Mouse (Mus musculus) cortical plate, adult 2 months (tissue): ENCODE data around the gene Taf10. TPM values are rescaled to one million over a fixed set of nuclear protein-coding genes. Genes with fewer than 3 reads are reported as not detected.
A peak's percentile ranks its signal among the peaks of the same experiment; 100 is the strongest.

Experiments
- H3K27ac ChIP-seq: fragments of 200-500 bp; 2 replicates; pipeline ENCODE4 v1.5.1; 2012; ENCODE audit warnings: low read length, control low read depth, inconsistent platforms; ENCODE audit not compliant: insufficient read depth
- H3K4me1 ChIP-seq: fragments of 200-500 bp; 2 replicates; pipeline ENCODE4 v1.6.1; 2011; ENCODE audit warnings: low read length; ENCODE audit not compliant: control insufficient read depth, insufficient read depth
- H3K4me3 ChIP-seq: fragments of 200-500 bp; 2 replicates; pipeline ENCODE4 v1.5.1; 2011; ENCODE audit warnings: mild to moderate bottlenecking, low read length, control low read depth; ENCODE audit not compliant: insufficient read depth
- CTCF ChIP-seq: fragments of 200-500 bp; IDR thresholded peaks from 2 replicates; pipeline ENCODE4 v1.5.1; 2011; ENCODE audit warnings: mild to moderate bottlenecking, control low read depth, low read length; ENCODE audit not compliant: insufficient read depth; ENCODE audit errors: extremely low read depth
- POLR2A ChIP-seq: fragments of 200-500 bp; IDR thresholded peaks from 2 replicates; pipeline ENCODE4 v1.6.1; 2011; ENCODE audit warnings: mild to moderate bottlenecking, low read length, control low read depth; ENCODE audit not compliant: insufficient read depth; ENCODE audit errors: extremely low read depth
- polyA plus RNA-seq: library from polyadenylated mRNA; depleted of rRNA; stranded (reverse); fragments of >200 nt; gene quantifications from 2 replicates; pipeline ENCODE4 v1.2.3, GENCODE M21; 2012

The Taf10 gene
- polyA plus RNA-seq, 1 experiment = 179 TPM

GRCm38 (mm10) chr7:105734826-105735225, 9.3 kb downstream of the Taf10 start:
- TF ChIP-seq CTCF (no peak), POLR2A (no peak)
- Histone ChIP-seq H3K4me3 (no peak overlapping the region), H3K27ac (no peak overlapping the region), H3K4me1 (no peaks in the 10 kb centered on the region)

- TF ChIP-seq CTCF (no peak), POLR2A (no peak)
- Histone ChIP-seq H3K4me1 (peaks cover 2% of the 10 kb centered on the region; the same call in 1 of the 2 replicates), H3K27ac (no peak overlapping the region), H3K4me3 (no peak overlapping the region)
These were observed 10.3 kb downstream of the Taf10 start for GRCm38 (mm10) chr7:105733836-105734235.

GRCm38 (mm10) chr7:105728701-105729428, 15.3 kb downstream of the Taf10 start:
- TF ChIP-seq CTCF = no peak
- TF ChIP-seq POLR2A = no peak
- H3K4me1 ChIP-seq = peaks cover 3% of the 10 kb centered on the region; the same call in 1 of the 2 replicates
- H3K27ac ChIP-seq = peak overlapping the region; percentile 94
- no peak overlapping the region for H3K4me3 ChIP-seq

GRCm38 (mm10) chr7:105726980-105727325, 17.2 kb downstream of the Taf10 start:
- H3K4me3 ChIP-seq = no peak overlapping the region
- H3K4me1 ChIP-seq = peaks cover 3% of the 10 kb centered on the region; the same call in 1 of the 2 replicates
- TF ChIP-seq POLR2A (no peak), CTCF (no peak)
- no peak overlapping the region for H3K27ac ChIP-seq

GRCm38 (mm10) chr7:105726144-105726979, 17.8 kb downstream of the Taf10 start:
- no peak for TF ChIP-seq POLR2A
- peak; percentile 80 for TF ChIP-seq CTCF
- Histone ChIP-seq H3K4me3 (no peak overlapping the region), H3K4me1 (peaks cover 6% of the 10 kb centered on the region; the same call in 1 of the 2 replicates), H3K27ac (no peak overlapping the region)

- Histone ChIP-seq H3K4me1 (0 out of 2 replicates have a peak, but pooled peaks cover 3% of the 10 kb centered on the region), H3K27ac (no peak overlapping the region), H3K4me3 (no peak overlapping the region)
- TF ChIP-seq CTCF = no peak
- no peak for TF ChIP-seq POLR2A
These were observed 22.2 kb downstream of the Taf10 start for GRCm38 (mm10) chr7:105721916-105722315.

- H3K4me3 ChIP-seq = no peak overlapping the region
- no peak overlapping the region for H3K27ac ChIP-seq
- TF ChIP-seq CTCF (no peak), POLR2A (no peak)
- no peaks in the 10 kb centered on the region for H3K4me1 ChIP-seq
These were observed 28.8 kb downstream of the Taf10 start for GRCm38 (mm10) chr7:105715366-105715765.

GRCm38 (mm10) chr7:105708733-105709132, 35.4 kb downstream of the Taf10 start:
- no peak for TF ChIP-seq CTCF
- no peak for TF ChIP-seq POLR2A
- H3K4me3 ChIP-seq = no peak overlapping the region

GRCm38 (mm10) chr7:105703816-105704215, 40.3 kb downstream of the Taf10 start:
- TF ChIP-seq CTCF (no peak), POLR2A (no peak)
- Histone ChIP-seq H3K27ac (no peak overlapping the region), H3K4me1 (no peaks in the 10 kb centered on the region), H3K4me3 (no peak overlapping the region)

More at GRCm38 (mm10) chr7:105708733-105709132, 35.4 kb downstream of the Taf10 start:
- no peak overlapping the region for H3K27ac ChIP-seq
- H3K4me1 ChIP-seq = no peaks in the 10 kb centered on the region
